Mouse (Mus musculus): ENCODE data around the gene Ddn.

The Ddn gene

DNA sequence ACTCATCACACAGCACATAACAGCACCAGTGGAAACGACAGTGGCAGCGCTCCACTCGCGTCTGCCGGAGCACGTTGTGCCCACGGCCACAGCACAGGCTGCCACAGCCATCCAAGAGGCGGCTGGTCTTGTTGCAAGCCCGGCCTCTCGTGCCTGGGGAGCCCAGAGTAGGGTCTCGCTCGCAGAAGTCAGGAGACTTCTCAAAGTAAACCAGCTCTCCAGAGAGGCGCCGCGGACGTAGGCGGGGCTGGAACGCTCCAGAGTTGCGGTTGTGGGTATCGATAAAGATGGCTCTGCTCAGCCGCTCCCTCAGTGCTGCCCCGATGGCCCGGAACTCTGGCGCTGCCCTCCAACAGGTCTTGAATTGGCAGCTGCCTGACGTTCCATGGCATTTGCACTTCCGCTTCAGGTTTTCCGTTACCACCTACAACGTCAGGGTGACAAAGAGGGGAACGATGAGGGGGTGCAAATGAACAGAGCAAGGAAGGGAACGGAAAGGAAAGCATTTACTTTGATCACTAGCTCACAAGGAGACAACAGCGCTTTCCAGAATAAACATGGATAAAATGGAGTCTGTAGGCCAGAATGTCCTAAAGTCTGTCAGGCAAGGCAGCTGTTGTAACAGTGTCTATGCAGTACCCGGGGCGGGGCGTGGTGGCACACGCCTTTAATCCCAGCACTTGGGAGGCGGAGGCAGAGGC is 36.6 kb downstream of the Ddn start:
- DNase-seq (ENCODE audit: low spot score) = peak; percentile 61

DNA sequence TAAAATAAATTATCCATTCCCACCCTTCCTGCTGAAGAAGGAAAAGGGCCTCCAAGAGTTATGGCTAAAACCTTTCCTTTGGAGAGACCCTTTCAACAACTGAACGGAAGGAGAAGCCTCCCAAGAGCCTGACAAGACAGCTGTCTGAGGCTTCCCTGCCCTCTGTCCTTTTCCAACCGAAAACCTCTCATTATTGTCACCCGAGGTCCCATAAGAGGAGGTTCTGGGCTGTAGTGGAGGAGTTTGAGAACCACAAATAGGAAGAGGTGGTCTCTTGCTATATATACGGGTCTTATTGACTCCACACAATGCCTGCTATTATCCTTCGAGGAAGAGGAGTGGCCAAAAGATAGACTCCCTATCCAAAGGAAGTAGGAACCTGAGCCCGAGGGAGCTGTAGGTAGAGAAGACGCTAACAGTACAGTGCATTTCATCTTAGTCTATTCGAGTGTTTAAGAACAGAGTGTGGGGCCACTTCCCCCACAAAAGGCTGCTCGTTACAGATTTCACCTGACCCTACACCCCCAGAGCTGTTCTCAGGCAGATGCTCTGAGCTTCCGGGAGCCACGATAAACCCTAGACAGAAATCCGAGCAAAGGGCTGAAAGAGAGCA is 37.4 kb downstream of the Ddn start:
- no peak for DNase-seq (ENCODE audit: low spot score)

DNA sequence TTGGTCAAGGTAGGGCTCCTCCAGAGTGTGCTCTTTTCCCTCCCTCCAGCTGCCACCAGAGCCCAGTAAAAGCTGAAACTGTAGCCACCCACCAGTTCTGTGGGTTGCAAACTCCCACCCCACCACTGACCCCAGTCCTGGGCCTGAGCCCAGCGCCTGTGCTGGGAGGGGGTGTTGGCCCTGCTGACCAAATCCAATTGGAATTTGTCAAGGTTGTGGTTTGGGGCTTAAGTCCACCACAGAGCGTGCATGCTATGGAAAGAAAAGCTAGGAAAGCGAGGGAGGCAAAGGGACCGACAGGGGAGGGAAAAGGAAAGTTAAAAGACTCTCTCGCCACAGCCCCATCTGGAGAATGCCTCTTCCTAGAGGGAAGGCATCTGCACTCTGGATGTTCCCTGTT is 41.0 kb downstream of the Ddn start:
- no peak for DNase-seq (ENCODE audit: low spot score)

DNA sequence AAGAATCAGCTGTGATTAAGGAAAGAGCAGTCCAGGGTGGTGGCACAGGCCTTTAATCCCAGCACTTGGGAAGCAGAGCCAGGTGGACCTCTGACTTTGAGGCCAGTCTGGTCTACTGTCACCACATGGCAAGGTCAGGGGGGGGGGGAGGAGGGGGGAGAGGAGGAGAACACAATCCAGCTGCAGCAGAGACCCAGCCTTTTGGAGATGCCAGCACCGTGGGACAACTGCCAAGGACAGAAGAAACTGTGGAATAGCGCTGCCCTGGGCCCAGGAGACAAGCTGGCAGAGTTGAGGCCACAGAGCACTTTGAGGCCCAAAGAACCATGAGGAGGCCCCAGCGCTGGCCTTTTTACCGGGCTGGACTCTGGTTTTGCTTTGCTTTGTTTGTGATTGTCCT is 43.4 kb downstream of the Ddn start:
- no peak for DNase-seq (ENCODE audit: low spot score)

DNA sequence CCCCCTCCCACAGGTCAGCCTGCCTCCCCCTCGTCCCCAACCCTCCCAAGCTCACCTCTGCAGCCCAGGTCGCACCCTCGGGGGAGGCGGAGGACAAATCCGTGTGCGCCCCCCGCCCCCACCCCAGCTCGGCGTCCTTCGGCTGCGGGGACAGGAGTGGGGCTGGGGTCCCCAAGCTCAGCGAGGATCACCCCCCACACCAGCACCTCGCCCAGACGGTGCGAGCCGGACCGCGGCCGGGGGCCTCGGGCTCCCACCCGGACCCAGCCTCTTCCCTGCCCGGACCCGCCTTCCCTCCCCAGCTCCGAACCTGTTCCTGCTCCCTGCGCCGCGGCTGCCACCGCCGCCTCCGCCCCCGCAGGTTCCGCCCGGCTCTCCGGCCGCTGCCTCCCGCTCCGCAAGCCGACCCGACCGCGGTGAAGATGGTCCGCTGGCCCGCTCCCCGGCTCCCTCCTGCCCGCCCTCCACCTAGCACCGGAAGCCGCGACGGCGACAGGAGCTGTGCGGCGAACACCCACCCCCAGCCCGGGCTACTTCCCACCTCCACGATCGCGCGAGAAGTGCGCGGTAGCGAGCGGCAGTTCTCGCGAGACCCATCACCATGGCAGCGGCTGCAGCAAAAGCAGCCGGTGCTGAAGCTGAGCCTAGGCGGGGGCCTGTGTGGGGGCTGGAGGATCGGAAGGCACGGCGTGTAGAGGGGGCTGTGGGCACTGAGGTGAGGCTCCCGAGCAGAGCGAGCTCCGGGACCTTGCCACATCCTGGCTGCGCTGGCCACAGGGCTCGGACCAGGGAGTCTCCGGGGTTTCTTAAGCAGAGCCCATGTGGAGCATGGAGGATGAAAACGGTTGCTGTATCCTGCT is 46.4 kb downstream of the Ddn start, which contains the start of gene Arf3:
Gene Arf3 (minus strand): TSS at position 545 of the 860 bp plus-strand sequence.
- peak; percentile 97 for DNase-seq (ENCODE audit: low spot score)

DNA sequence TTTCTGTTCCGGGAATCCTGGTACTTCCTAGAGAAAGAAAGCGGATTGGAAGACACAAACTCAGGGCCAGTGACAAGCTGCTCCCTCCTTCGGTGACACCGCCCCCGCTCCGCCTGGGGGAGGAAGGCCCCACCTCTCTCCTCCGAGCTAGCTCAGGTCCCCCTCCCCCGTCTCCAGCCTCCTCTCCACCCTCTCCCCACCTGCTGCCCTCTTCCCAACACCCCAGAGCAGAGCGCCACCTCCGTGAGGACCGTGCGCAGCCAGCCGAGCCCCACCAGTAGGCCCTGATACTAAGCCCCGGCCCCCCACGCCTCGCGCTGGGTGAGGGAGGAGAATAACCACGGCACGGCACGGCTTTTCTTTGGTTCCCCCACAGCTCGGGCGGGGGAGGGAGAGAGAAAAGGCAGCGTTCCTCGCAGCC is 47.1 kb downstream of the Ddn start:
- DNase-seq (ENCODE audit: low spot score) = peak; percentile 84

DNA sequence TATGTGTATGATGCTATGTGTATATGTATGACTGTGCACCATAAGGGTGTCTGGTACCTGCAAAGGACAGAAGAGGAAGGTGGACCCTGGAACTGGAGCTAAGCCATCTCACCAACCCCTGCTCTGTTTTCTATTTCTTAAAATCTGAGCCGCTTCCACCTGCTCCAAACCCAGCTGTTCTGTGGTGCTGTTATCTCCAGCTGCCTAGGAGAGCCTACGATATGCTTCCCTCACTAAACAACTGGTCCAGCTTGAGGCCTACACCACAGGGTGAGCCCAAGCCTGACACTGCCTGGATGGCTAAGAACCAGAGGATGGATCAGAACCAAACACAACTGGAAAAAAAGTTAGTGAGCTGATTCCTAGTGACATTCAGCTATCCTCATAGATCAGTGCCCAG is 55.2 kb downstream of the Ddn start:
- no peak for DNase-seq (ENCODE audit: low spot score)

Measured in embryo, embryonic 10.5 days (tissue).